Mouse (Mus musculus): Measurements from ENCODE around the gene Mms22l.

- TF ChIP-seq POLR2A (IDR thresholded peaks at IDR 0.05; ENCODE audit: insufficient read depth, low read depth, low read length) (no peak), CTCF (IDR thresholded peaks at IDR 0.05) (no peak), EP300 (IDR thresholded peaks at IDR 0.05; ENCODE audit: insufficient read depth, low read depth, low read length) (no peak)
These were observed 47.2 kb downstream of the Mms22l start for GRCm38 (mm10) chr4:24543421-24543820.

All from heart, adult 2 months (tissue).